Mouse (Mus musculus) megakaryocyte, embryonic 14.5 days (primary cell): ENCODE measurements at regions not wholly inside any gene's neighbourhood (a gene's known extent, or its start where the extent isn't known, plus 50 kb on each side); places are given as distances from the start of the nearest gene placed in this dataset.

Experiments used
- FLI1 ChIP-seq: IDR thresholded peaks from 2 replicates; pipeline ENCODE4 v1.6.1; 2012; ENCODE audit warnings: low read length, inconsistent platforms, mixed read lengths
- GATA1 ChIP-seq: IDR thresholded peaks from 3 replicates; pipeline ENCODE4 v1.6.1; 2012; ENCODE audit warnings: mixed read lengths, low read length, inconsistent platforms, borderline replicate concordance

GRCm38 (mm10) chr9:51437130-51437529 lies 108.4 kb upstream of the 1810046K07Rik start:
- TF ChIP-seq FLI1, result no peak
- no peak for TF ChIP-seq GATA1
